Mouse (Mus musculus): ENCODE data around the gene Msi2.

- TF ChIP-seq GATA1 (IDR thresholded peaks at IDR 0.05; ENCODE audit: borderline replicate concordance, low read length), result no peak
- no peak for TF ChIP-seq FLI1 (IDR thresholded peaks at IDR 0.05; ENCODE audit: low read length)
Measured at GRCm38 (mm10) chr11:88618005-88618501, 100.3 kb downstream of the Msi2 start.
